Mouse (Mus musculus): Measurements from ENCODE around the gene Ssbp2.

DNA sequence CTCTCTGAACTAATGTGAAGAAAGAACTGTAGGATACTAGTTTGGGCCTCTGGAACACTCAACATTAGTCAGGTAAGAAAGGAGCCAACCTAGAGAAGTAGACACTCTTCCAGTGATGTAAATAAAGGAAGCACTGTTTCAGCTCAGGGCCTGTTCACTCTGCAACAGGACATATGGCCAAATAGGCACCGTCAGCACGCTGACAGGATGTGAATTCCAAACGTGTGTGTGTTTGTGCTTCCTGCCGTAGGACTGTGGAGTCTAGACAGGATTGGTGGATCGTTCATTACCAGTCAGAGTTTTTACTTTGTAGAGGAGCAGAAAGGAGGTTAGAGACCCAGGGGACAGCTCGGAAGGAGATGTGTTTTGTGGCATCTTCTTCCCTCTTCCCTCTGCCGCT lies 174.0 kb downstream of the Ssbp2 start:
- TF ChIP-seq POLR2A (IDR thresholded peaks at IDR 0.05; ENCODE audit: control insufficient read depth, extremely low read depth, insufficient read depth, low read length, poor library complexity) (no peak), CTCF (IDR thresholded peaks at IDR 0.05; ENCODE audit: borderline replicate concordance, control insufficient read depth, extremely low read depth, insufficient read depth, low read length, poor library complexity) (no peak)

Data from thymus, adult 2 months (tissue).